In genomic region chr17:30196401-30197279, GRCm38 (mm10) we compare ENCODE assay signal across 7 mouse cellular contexts.
DNase-seq lines count a peak whose midpoint lies in the region; ATAC-seq and TF ChIP-seq lines count a peak whose summit lies in the region.

No protein-coding gene starts in this region.

- peak overlapping the region; percentile 72 for H3K4me3 ChIP-seq in megakaryocyte, embryonic 14.5 days (replicated peaks)
- no peak overlapping the region for H3K4me3 ChIP-seq in embryonic fibroblast, embryonic 13.5 days (ENCODE audit: insufficient read depth, low read length)
- no peak overlapping the region for H3K4me3 ChIP-seq in midbrain, embryonic 11.5 days (ENCODE audit: low read depth, low read length)

- H3K4me1 ChIP-seq in megakaryocyte, embryonic 14.5 days: peaks cover 88% of the 10 kb centered on the region
- peaks cover 27% of the 10 kb centered on the region for H3K4me1 ChIP-seq in embryonic fibroblast, embryonic 13.5 days (ENCODE audit: control insufficient read depth, insufficient read depth, low read length)
- H3K4me1 ChIP-seq in midbrain, embryonic 11.5 days (ENCODE audit: control insufficient read depth, insufficient read depth, low read length): peaks cover 25% of the 10 kb centered on the region

- DNase-seq in adrenal gland, adult 8-10 months: peak; percentile 30
- no peak for DNase-seq in midbrain, embryonic 11.5 days (ENCODE audit: low spot score, missing footprints)
- DNase-seq in testis, postnatal 10 days (ENCODE audit: low spot score): peak; percentile 40

- no peak overlapping the region for H3K4me2 ChIP-seq in midbrain, embryonic 11.5 days

- no peak for ATAC-seq in megakaryocyte, adult 5-6 weeks (ENCODE audit: poor library complexity, severe bottlenecking)
- ATAC-seq in inflammation-experienced regulatory T-cells, adult 6 months: peak; percentile 42
- ATAC-seq in midbrain, embryonic 11.5 days (ENCODE audit: low FRiP score): no peak

- H3K9me3 ChIP-seq in megakaryocyte, embryonic 14.5 days: no peaks in the 10 kb centered on the region
- H3K9me3 ChIP-seq in midbrain, embryonic 11.5 days (ENCODE audit: control insufficient read depth, low read length): no peaks in the 10 kb centered on the region

- no peak overlapping the region for H3K9ac ChIP-seq in midbrain, embryonic 11.5 days (ENCODE audit: low read length)

- H3K27ac ChIP-seq in embryonic fibroblast, embryonic 13.5 days (ENCODE audit: insufficient read depth, low read length): peak overlapping the region; percentile 8; the same call in 1 of the 2 replicates
- H3K27ac ChIP-seq in midbrain, embryonic 11.5 days (ENCODE audit: low read depth, low read length): peak overlapping the region; percentile 20; the same call in 1 of the 2 replicates

- no peak for TF ChIP-seq CTCF in embryonic fibroblast, embryonic 13.5 days (IDR thresholded peaks at IDR 0.05; ENCODE audit: borderline replicate concordance, insufficient read depth, low read length)

- H3K27me3 ChIP-seq in megakaryocyte, embryonic 14.5 days (replicated peaks): no peaks in the 10 kb centered on the region
- H3K27me3 ChIP-seq in midbrain, embryonic 11.5 days (ENCODE audit: control insufficient read depth, insufficient read depth, low read length): no peaks in the 10 kb centered on the region

- 70% methylated on average over 17 of the region's 17 CpGs for WGBS in midbrain, embryonic 11.5 days

- no peak for TF ChIP-seq POLR2A in embryonic fibroblast, embryonic 13.5 days (IDR thresholded peaks at IDR 0.05; ENCODE audit: low read depth, low read length)

- peaks cover 95% of the 10 kb centered on the region for H3K36me3 ChIP-seq in megakaryocyte, embryonic 14.5 days (replicated peaks; ENCODE audit: low read length)
- H3K36me3 ChIP-seq in midbrain, embryonic 11.5 days (ENCODE audit: control insufficient read depth, insufficient read depth, low read length): peaks cover 2% of the 10 kb centered on the region; the same call in 1 of the 2 replicates
